Mouse (Mus musculus) G1E (cell line): Measurements from ENCODE around the gene Lat. TPM values are rescaled to one million over a fixed set of nuclear protein-coding genes. Genes with fewer than 3 reads are reported as not detected.

Experiments used
- ATAC-seq: 2 replicates; pipeline ENCODE4 v1.8.0; 2016; ENCODE audit warnings: mild to moderate bottlenecking; ENCODE audit not compliant: insufficient number of reproducible peaks, poor library complexity, low FRiP score, severe bottlenecking; ENCODE audit errors: extremely low read depth
- DNase-seq: peaks from one replicate; pipeline ENCODE4 v3.0.0; 2012; ENCODE audit warnings: low spot score
- H3K27me3 ChIP-seq: 2 replicates; pipeline ENCODE4 v1.6.1; 2012; ENCODE audit warnings: mild to moderate bottlenecking, low read length, inconsistent platforms; ENCODE audit not compliant: insufficient read depth
- H3K36me3 ChIP-seq: replicated peaks from 2 replicates; pipeline ENCODE3; 2012; ENCODE audit warnings: mild to moderate bottlenecking, inconsistent platforms
- H3K4me1 ChIP-seq: 2 replicates; pipeline ENCODE4 v1.6.1; 2012; ENCODE audit warnings: low read depth, low read length, inconsistent platforms, mixed read lengths; ENCODE audit not compliant: insufficient read depth
- H3K4me3 ChIP-seq: 2 replicates; pipeline ENCODE4 v1.5.1; 2012; ENCODE audit warnings: low read depth, mild to moderate bottlenecking, inconsistent platforms, low read length, moderate library complexity, mixed read lengths
- H3K9me3 ChIP-seq: replicated peaks from 2 replicates; pipeline ENCODE4 v1.6.1; 2012; ENCODE audit warnings: inconsistent platforms
- CTCF ChIP-seq: IDR thresholded peaks from 2 replicates; pipeline ENCODE4 v1.5.1; 2012; ENCODE audit warnings: low read depth, low read length, inconsistent platforms, mixed read lengths
- GATA1 ChIP-seq: IDR thresholded peaks from 2 replicates; pipeline ENCODE4 v1.6.1; 2012; ENCODE audit warnings: borderline replicate concordance, low read length, inconsistent platforms, mixed read lengths
- GATA2 ChIP-seq: IDR thresholded peaks from 2 replicates; pipeline ENCODE4 v1.6.1; 2012; ENCODE audit warnings: low read depth, low read length, inconsistent platforms, borderline replicate concordance
- POLR2AphosphoS5 ChIP-seq: IDR thresholded peaks from 2 replicates; pipeline ENCODE4 v1.6.1; 2012; ENCODE audit warnings: low read depth, low read length, inconsistent platforms; ENCODE audit not compliant: insufficient replicate concordance
- TAL1 ChIP-seq: conservative IDR thresholded peaks from 2 replicates; pipeline ENCODE4 v1.6.1; 2012; ENCODE audit warnings: low read depth, low read length, inconsistent platforms, mixed read lengths
- polyA plus RNA-seq: library from polyadenylated mRNA; stranded (reverse); fragments of >175 nt; gene quantifications from 2 replicates; pipeline ENCODE4 v1.2.3, GENCODE M21; 2012
- total RNA-seq, 2 experiments: library from RNA; stranded (forward) in 1 of 2; stranded (reverse) in 1 of 2; fragments of 200-1000 nt in 1 of 2; fragments of >200 nt in 1 of 2; fragmentation: Nextera tagmentation in 1 of 2; gene quantifications; 2 replicates each; pipeline ENCODE4 v1.2.3; 2014 to 2017

The Lat gene
- total and polyA plus RNA-seq, 3 experiments = 0.38 to 14.6 (median 12.7) TPM

GRCm38 (mm10) chr7:126340206-126340618, 29.2 kb downstream of the Lat start:
- H3K36me3 ChIP-seq = no peaks in the 10 kb centered on the region
- peaks cover 55% of the 10 kb centered on the region for H3K27me3 ChIP-seq
- no peak for TF ChIP-seq TAL1
- TF ChIP-seq CTCF = no peak
- no peak for TF ChIP-seq GATA2
- TF ChIP-seq GATA1 = no peak
- no peak for TF ChIP-seq POLR2AphosphoS5
- 0 out of 2 replicates have a peak, but pooled peaks cover 4% of the 10 kb centered on the region for H3K4me1 ChIP-seq
- DNase-seq = no peak
- ATAC-seq = no peak
- H3K9me3 ChIP-seq = no peaks in the 10 kb centered on the region
- no peak overlapping the region for H3K4me3 ChIP-seq

GRCm38 (mm10) chr7:126339521-126339971, 29.8 kb downstream of the Lat start:
- DNase-seq (no peak), ATAC-seq (no peak)
- Histone ChIP-seq H3K9me3 (no peaks in the 10 kb centered on the region), H3K4me3 (no peak overlapping the region), H3K36me3 (no peaks in the 10 kb centered on the region), H3K27me3 (peaks cover 49% of the 10 kb centered on the region), H3K4me1 (0 out of 2 replicates have a peak, but pooled peaks cover 2% of the 10 kb centered on the region)
- no peak for TF ChIP-seq CTCF
- no peak for TF ChIP-seq POLR2AphosphoS5
- no peak for TF ChIP-seq TAL1
- no peak for TF ChIP-seq GATA1

- Histone ChIP-seq H3K9me3 (no peaks in the 10 kb centered on the region), H3K27me3 (peaks cover 44% of the 10 kb centered on the region), H3K36me3 (no peaks in the 10 kb centered on the region), H3K4me1 (0 out of 2 replicates have a peak, but pooled peaks cover 2% of the 10 kb centered on the region), H3K4me3 (no peak overlapping the region)
- ATAC-seq = no peak
- DNase-seq = no peak
- no peak for TF ChIP-seq TAL1
- TF ChIP-seq GATA2 = no peak
- TF ChIP-seq CTCF = no peak
- no peak for TF ChIP-seq POLR2AphosphoS5
- TF ChIP-seq GATA1 = no peak
Observed at GRCm38 (mm10) chr7:126338906-126339305, 30.5 kb downstream of the Lat start.

GRCm38 (mm10) chr7:126335556-126335955, 33.8 kb downstream of the Lat start:
- Histone ChIP-seq H3K36me3 (no peaks in the 10 kb centered on the region), H3K4me1 (0 out of 2 replicates have a peak, but pooled peaks cover 2% of the 10 kb centered on the region), H3K4me3 (no peak overlapping the region), H3K9me3 (no peaks in the 10 kb centered on the region), H3K27me3 (peaks cover 40% of the 10 kb centered on the region)
- no peak for ATAC-seq
- TF ChIP-seq TAL1 (no peak), CTCF (peak; percentile 38; the same call in 1 of the 2 replicates)
- no peak for DNase-seq

- Histone ChIP-seq H3K4me3 (no peak overlapping the region), H3K9me3 (no peaks in the 10 kb centered on the region), H3K4me1 (no peaks in the 10 kb centered on the region), H3K36me3 (no peaks in the 10 kb centered on the region), H3K27me3 (peaks cover 17% of the 10 kb centered on the region)
- no peak for DNase-seq
- no peak for ATAC-seq
- TF ChIP-seq POLR2AphosphoS5 = no peak
- TF ChIP-seq CTCF = no peak
- TF ChIP-seq GATA1 = no peak
- no peak for TF ChIP-seq TAL1
- TF ChIP-seq GATA2 = no peak
Observed at GRCm38 (mm10) chr7:126332691-126333090, 36.7 kb downstream of the Lat start.

- no peak for DNase-seq
- H3K9me3 ChIP-seq = no peaks in the 10 kb centered on the region
- no peak for ATAC-seq
- H3K36me3 ChIP-seq = no peaks in the 10 kb centered on the region
- no peaks in the 10 kb centered on the region for H3K4me1 ChIP-seq
- H3K4me3 ChIP-seq = no peak overlapping the region
- no peak for TF ChIP-seq GATA1
- TF ChIP-seq TAL1 = no peak
- no peak for TF ChIP-seq CTCF
- no peak for TF ChIP-seq POLR2AphosphoS5
- no peak for TF ChIP-seq GATA2
- H3K27me3 ChIP-seq = peaks cover 11% of the 10 kb centered on the region
Observed at GRCm38 (mm10) chr7:126330693-126331092, 38.7 kb downstream of the Lat start.
